Mouse (Mus musculus) heart, postnatal 0 days (tissue): ENCODE measurements around the gene 2310011J03Rik.

Source experiments
- CTCF ChIP-seq: IDR thresholded peaks from 2 replicates; pipeline ENCODE4 v1.5.1; 2016; ENCODE audit warnings: antibody characterized with exemption, control low read depth, low read depth
- EP300 ChIP-seq: IDR thresholded peaks from 2 replicates; pipeline ENCODE4 v1.6.1; 2016; ENCODE audit warnings: antibody characterized with exemption, low read depth

DNA sequence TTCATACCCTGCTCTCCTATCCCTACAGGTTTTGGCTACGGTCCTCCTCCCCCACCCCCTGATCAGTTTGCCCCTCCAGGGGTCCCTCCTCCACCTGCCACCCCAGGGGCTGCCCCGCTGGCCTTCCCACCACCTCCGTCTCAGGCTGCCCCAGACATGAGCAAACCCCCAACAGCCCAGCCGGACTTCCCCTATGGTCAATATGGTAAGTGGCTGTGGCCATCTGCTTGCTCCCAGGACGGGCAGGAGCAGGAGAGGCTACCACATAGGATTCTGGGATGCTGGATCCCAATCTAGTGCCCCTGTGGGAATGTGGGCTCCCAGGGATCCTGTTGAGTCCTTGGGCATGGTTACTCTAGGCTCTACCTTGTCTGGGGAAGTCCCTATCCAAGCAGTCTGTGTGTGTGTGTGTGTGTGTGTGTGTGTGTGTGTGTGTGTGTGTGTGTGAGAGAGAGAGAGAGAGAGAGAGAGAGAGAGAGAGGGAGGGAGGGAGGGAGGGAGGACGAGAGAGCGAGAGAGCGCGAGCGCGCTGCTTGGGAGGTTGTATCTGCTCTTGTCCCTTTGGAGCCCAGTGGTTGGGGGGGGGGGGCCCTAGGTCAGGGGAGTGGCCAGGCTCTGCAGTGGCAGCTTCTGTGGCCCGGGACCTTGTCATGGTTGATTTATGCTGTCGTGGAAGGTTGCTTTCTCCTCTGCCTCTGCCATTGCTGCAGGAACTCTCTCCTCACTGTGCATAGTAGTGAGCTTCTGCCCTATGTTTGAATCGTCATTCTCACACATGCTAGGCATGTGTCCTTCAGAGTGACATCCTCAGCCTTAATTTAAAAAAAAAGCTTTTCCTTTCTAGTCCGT, 34.9 kb downstream of the 2310011J03Rik start:
- no peak for TF ChIP-seq CTCF
- TF ChIP-seq EP300: no peak
